Mouse (Mus musculus) midbrain, embryonic 16.5 days (tissue): Measurements from ENCODE around the gene Gfra1. TPM values are rescaled to one million over a fixed set of nuclear protein-coding genes. Genes with fewer than 3 reads are reported as not detected.
A peak's percentile ranks its signal among the peaks of the same experiment; 100 is the strongest.

Experiments
- ATAC-seq: fragments of 200-750 bp; cut with Nextera tagmentation; 2 replicates; pipeline ENCODE4 v1.8.0; 2017; ENCODE audit warnings: moderate TSS enrichment
- H3K27ac ChIP-seq: fragments of 300-500 bp; sonication (generic); 2 replicates; pipeline ENCODE4 v1.5.1; 2014; ENCODE audit warnings: mild to moderate bottlenecking, low read length, mixed read lengths
- H3K27me3 ChIP-seq: fragments of 300-500 bp; sonication (generic); 2 replicates; pipeline ENCODE4 v1.6.1; 2014; ENCODE audit warnings: low read depth, low read length, mixed read lengths; ENCODE audit not compliant: control insufficient read depth, insufficient read depth
- H3K36me3 ChIP-seq: fragments of 300-500 bp; sonication (generic); 2 replicates; pipeline ENCODE4 v1.6.1; 2014; ENCODE audit warnings: mild to moderate bottlenecking, low read length, moderate library complexity, mixed read lengths; ENCODE audit not compliant: control insufficient read depth, insufficient read depth
- H3K4me1 ChIP-seq: fragments of 300-500 bp; sonication (generic); 2 replicates; pipeline ENCODE4 v1.6.1; 2014; ENCODE audit warnings: mild to moderate bottlenecking, low read length, mixed read lengths; ENCODE audit not compliant: control insufficient read depth, insufficient read depth
- H3K4me2 ChIP-seq: fragments of 300-500 bp; sonication (generic); 2 replicates; pipeline ENCODE4 v1.6.1; 2014; ENCODE audit warnings: mild to moderate bottlenecking, low read length, mixed read lengths
- H3K4me3 ChIP-seq: fragments of 300-500 bp; sonication (generic); 2 replicates; pipeline ENCODE4 v1.5.1; 2014; ENCODE audit warnings: low read depth, mild to moderate bottlenecking, low read length, moderate library complexity, mixed read lengths
- H3K9ac ChIP-seq: fragments of 300-500 bp; sonication (generic); 2 replicates; pipeline ENCODE4 v1.6.1; 2014; ENCODE audit warnings: low read depth, low read length, mixed read lengths
- H3K9me3 ChIP-seq: fragments of 300-500 bp; sonication (generic); replicated peaks from 2 replicates; pipeline ENCODE4 v1.6.1; 2014; ENCODE audit warnings: mild to moderate bottlenecking, low read length, mixed read lengths; ENCODE audit not compliant: control insufficient read depth, poor library complexity, severe bottlenecking
- WGBS: fragments of 180-500 bp; shearing (Covaris S2); extraction: QIAGEN DNeasy Blood & Tissue Kit; methylation state at CpG from one replicate; pipeline ENCODE4 v1.1.7; 2014; 5-methylcytosine and 5-hydroxymethylcytosine counted together
- polyA plus RNA-seq: library from polyadenylated mRNA; unstranded; fragments of >200 nt; fragmentation: Nextera tagmentation; extraction: Ambion mirVana; gene quantifications from 2 replicates; pipeline ENCODE4 v1.2.1, GENCODE M21; 2015

Gfra1 gene
- polyA plus RNA-seq, 1 experiment from 2014 or later: 45.0 TPM

GRCm38 (mm10) chr19:58374155-58374554 is 81.6 kb downstream of the Gfra1 start:
- no peak overlapping the region for H3K4me2 ChIP-seq
- H3K4me3 ChIP-seq: no peak overlapping the region
- H3K27ac ChIP-seq: no peak overlapping the region
- H3K9ac ChIP-seq: no peak overlapping the region
- no peaks in the 10 kb centered on the region for H3K36me3 ChIP-seq
- peaks cover 4% of the 10 kb centered on the region; the same call in 1 of the 2 replicates for H3K4me1 ChIP-seq
- no peak for ATAC-seq
- no peaks in the 10 kb centered on the region for H3K9me3 ChIP-seq
- no peaks in the 10 kb centered on the region for H3K27me3 ChIP-seq
- 92% methylated on average over 4 of the region's 4 CpGs for WGBS

- Histone ChIP-seq H3K4me2 (no peak overlapping the region), H3K27me3 (no peaks in the 10 kb centered on the region), H3K27ac (no peak overlapping the region), H3K9me3 (no peaks in the 10 kb centered on the region), H3K9ac (no peak overlapping the region), H3K36me3 (no peaks in the 10 kb centered on the region), H3K4me3 (no peak overlapping the region), H3K4me1 (peaks cover 4% of the 10 kb centered on the region; the same call in 1 of the 2 replicates)
- ATAC-seq: no peak
- WGBS: 71% methylated on average over 2 of the region's 2 CpGs
Observed at GRCm38 (mm10) chr19:58368513-58368912, 87.2 kb downstream of the Gfra1 start.

- H3K27ac ChIP-seq: no peak overlapping the region
- no peaks in the 10 kb centered on the region; the same call in 1 of the 2 replicates for H3K4me1 ChIP-seq
- no peaks in the 10 kb centered on the region for H3K27me3 ChIP-seq
- no peak overlapping the region for H3K4me2 ChIP-seq
- H3K9me3 ChIP-seq: no peaks in the 10 kb centered on the region
- H3K9ac ChIP-seq: no peak overlapping the region
- ATAC-seq: no peak
- no peaks in the 10 kb centered on the region for H3K36me3 ChIP-seq
- no peak overlapping the region for H3K4me3 ChIP-seq
- 52% methylated on average over 9 of the region's 9 CpGs for WGBS
Observed at GRCm38 (mm10) chr19:58364688-58365087, 91.0 kb downstream of the Gfra1 start.

- Histone ChIP-seq H3K27me3 (no peaks in the 10 kb centered on the region), H3K9me3 (no peaks in the 10 kb centered on the region), H3K36me3 (no peaks in the 10 kb centered on the region), H3K27ac (no peak overlapping the region), H3K9ac (no peak overlapping the region), H3K4me1 (no peaks in the 10 kb centered on the region), H3K4me2 (no peak overlapping the region), H3K4me3 (no peak overlapping the region)
- 42% methylated on average over 1 of the region's 1 CpGs for WGBS
- no peak for ATAC-seq
Observed at GRCm38 (mm10) chr19:58360982-58361381, 94.7 kb downstream of the Gfra1 start.

GRCm38 (mm10) chr19:58358063-58358462 is 97.6 kb downstream of the Gfra1 start:
- Histone ChIP-seq H3K27ac (no peak overlapping the region), H3K4me3 (no peak overlapping the region), H3K4me1 (peaks cover 11% of the 10 kb centered on the region), H3K9ac (no peak overlapping the region), H3K9me3 (no peaks in the 10 kb centered on the region), H3K36me3 (no peaks in the 10 kb centered on the region), H3K4me2 (no peak overlapping the region), H3K27me3 (no peaks in the 10 kb centered on the region)
- WGBS: 90% methylated on average over 13 of the region's 13 CpGs
- no peak for ATAC-seq

GRCm38 (mm10) chr19:58353953-58354352 is 101.8 kb downstream of the Gfra1 start:
- no peak for ATAC-seq
- Histone ChIP-seq H3K27me3 (no peaks in the 10 kb centered on the region), H3K27ac (peak overlapping the region; percentile 65; the same call in 1 of the 2 replicates), H3K36me3 (no peaks in the 10 kb centered on the region), H3K9me3 (no peaks in the 10 kb centered on the region), H3K4me1 (peaks cover 30% of the 10 kb centered on the region), H3K4me3 (no peak overlapping the region), H3K4me2 (no peak overlapping the region), H3K9ac (no peak overlapping the region)
- 41% methylated on average over 2 of the region's 2 CpGs for WGBS

GRCm38 (mm10) chr19:58353260-58353870 is 102.3 kb downstream of the Gfra1 start:
- H3K9ac ChIP-seq: 0 out of 2 replicates have a peak overlapping the region, but pooled peaks have one; percentile 20
- no peaks in the 10 kb centered on the region for H3K9me3 ChIP-seq
- no peak for ATAC-seq
- H3K36me3 ChIP-seq: no peaks in the 10 kb centered on the region
- H3K4me3 ChIP-seq: no peak overlapping the region
- H3K27me3 ChIP-seq: no peaks in the 10 kb centered on the region
- H3K4me2 ChIP-seq: no peak overlapping the region
- WGBS: 23% methylated on average over 13 of the region's 13 CpGs
- peak overlapping the region; percentile 65 for H3K27ac ChIP-seq
- H3K4me1 ChIP-seq: peaks cover 30% of the 10 kb centered on the region

GRCm38 (mm10) chr19:58349890-58350408 is 105.8 kb downstream of the Gfra1 start:
- H3K27ac ChIP-seq: no peak overlapping the region
- H3K27me3 ChIP-seq: no peaks in the 10 kb centered on the region
- H3K36me3 ChIP-seq: no peaks in the 10 kb centered on the region
- 10% methylated on average over 5 of the region's 5 CpGs for WGBS
- no peak overlapping the region for H3K4me2 ChIP-seq
- H3K4me1 ChIP-seq: peaks cover 38% of the 10 kb centered on the region
- H3K4me3 ChIP-seq: no peak overlapping the region
- H3K9me3 ChIP-seq: no peaks in the 10 kb centered on the region
- no peak for ATAC-seq
- no peak overlapping the region for H3K9ac ChIP-seq

- 20% methylated on average over 7 of the region's 7 CpGs for WGBS
- no peak overlapping the region for H3K4me3 ChIP-seq
- H3K9me3 ChIP-seq: no peaks in the 10 kb centered on the region
- no peak for ATAC-seq
- H3K36me3 ChIP-seq: no peaks in the 10 kb centered on the region
- H3K27me3 ChIP-seq: no peaks in the 10 kb centered on the region
- peaks cover 17% of the 10 kb centered on the region for H3K4me1 ChIP-seq
- H3K27ac ChIP-seq: no peak overlapping the region
- H3K4me2 ChIP-seq: no peak overlapping the region
- no peak overlapping the region for H3K9ac ChIP-seq
Observed at GRCm38 (mm10) chr19:58345137-58345536, 110.6 kb downstream of the Gfra1 start.
